Mouse (Mus musculus) liver, embryonic 14.5 days (tissue): Measurements from ENCODE around the gene Rtn4r.

Source experiments
- CTCF ChIP-seq: IDR thresholded peaks from 2 replicates; pipeline ENCODE4 v1.5.1; 2016; ENCODE audit warnings: antibody characterized with exemption, low read depth, control low read depth
- EP300 ChIP-seq: IDR thresholded peaks from 2 replicates; pipeline ENCODE4 v1.6.1; 2016; ENCODE audit warnings: antibody characterized with exemption, low read depth

- TF ChIP-seq CTCF (no peak), EP300 (no peak)
These were observed 39.3 kb downstream of the Rtn4r start for GRCm38 (mm10) chr16:18166613-18167190.
